Mouse (Mus musculus) kidney, postnatal 0 days (tissue): Measurements from ENCODE around the gene H2-Ob. TPM values are rescaled to one million over a fixed set of nuclear protein-coding genes. Genes with fewer than 3 reads are reported as not detected.
A peak's percentile ranks its signal among the peaks of the same experiment; 100 is the strongest.

Experiments
- ATAC-seq: fragments of 200-750 bp; cut with Nextera tagmentation; replicated peaks from 2 replicates; pipeline ENCODE4 v1.8.0; 2017; ENCODE audit warnings: low read depth, moderate number of reproducible peaks, moderate TSS enrichment, moderate library complexity; ENCODE audit not compliant: low FRiP score
- DNase-seq: peaks from one replicate; pipeline ENCODE4 v3.0.0-alpha.2; 2016; ENCODE audit warnings: low spot score
- H3K27ac ChIP-seq: fragments of 300-500 bp; sonication (generic); 2 replicates; pipeline ENCODE4 v1.5.1; 2014; ENCODE audit warnings: mild to moderate bottlenecking
- H3K27me3 ChIP-seq: fragments of 300-500 bp; sonication (generic); 2 replicates; pipeline ENCODE4 v1.6.1; 2014; ENCODE audit warnings: low read length, mixed read lengths; ENCODE audit not compliant: insufficient read depth
- H3K36me3 ChIP-seq: fragments of 300-500 bp; sonication (generic); 2 replicates; pipeline ENCODE4 v1.6.1; 2014; ENCODE audit warnings: low read length, mixed read lengths; ENCODE audit not compliant: insufficient read depth
- H3K4me1 ChIP-seq: fragments of 300-500 bp; sonication (generic); replicated peaks from 2 replicates; pipeline ENCODE4 v1.6.1; 2014; ENCODE audit warnings: antibody characterized with exemption, low read length, mixed read lengths; ENCODE audit not compliant: insufficient read depth
- H3K4me2 ChIP-seq: fragments of 300-500 bp; sonication (generic); 2 replicates; pipeline ENCODE4 v1.6.1; 2014; ENCODE audit warnings: mild to moderate bottlenecking, low read length, moderate library complexity, mixed read lengths
- H3K4me3 ChIP-seq: fragments of 300-500 bp; sonication (generic); replicated peaks from 2 replicates; pipeline ENCODE4 v1.5.1; 2014; ENCODE audit warnings: low read depth, low read length
- H3K9ac ChIP-seq: fragments of 300-500 bp; sonication (generic); 2 replicates; pipeline ENCODE4 v1.6.1; 2014; ENCODE audit warnings: low read depth, low read length
- H3K9me3 ChIP-seq: fragments of 300-500 bp; sonication (generic); replicated peaks from 2 replicates; pipeline ENCODE4 v1.6.1; 2016; ENCODE audit warnings: low read length, inconsistent platforms, mixed read lengths
- CTCF ChIP-seq: IDR thresholded peaks from 2 replicates; pipeline ENCODE4 v1.5.1; 2016; ENCODE audit warnings: antibody characterized with exemption, low read depth, mild to moderate bottlenecking, moderate library complexity
- WGBS: fragments of 180-500 bp; shearing (Covaris S2); extraction: QIAGEN DNeasy Blood & Tissue Kit; methylation state at CpG from one replicate; pipeline ENCODE4 v1.1.7; 2014; 5-methylcytosine and 5-hydroxymethylcytosine counted together
- polyA plus RNA-seq: library from polyadenylated mRNA; unstranded; fragments of >200 nt; fragmentation: Nextera tagmentation; extraction: Ambion mirVana; gene quantifications from 2 replicates; pipeline ENCODE4 v1.2.1, GENCODE M21; 2015

H2-Ob gene
- polyA plus RNA-seq, 1 experiment from 2014 or later: 0.18 TPM

DNA sequence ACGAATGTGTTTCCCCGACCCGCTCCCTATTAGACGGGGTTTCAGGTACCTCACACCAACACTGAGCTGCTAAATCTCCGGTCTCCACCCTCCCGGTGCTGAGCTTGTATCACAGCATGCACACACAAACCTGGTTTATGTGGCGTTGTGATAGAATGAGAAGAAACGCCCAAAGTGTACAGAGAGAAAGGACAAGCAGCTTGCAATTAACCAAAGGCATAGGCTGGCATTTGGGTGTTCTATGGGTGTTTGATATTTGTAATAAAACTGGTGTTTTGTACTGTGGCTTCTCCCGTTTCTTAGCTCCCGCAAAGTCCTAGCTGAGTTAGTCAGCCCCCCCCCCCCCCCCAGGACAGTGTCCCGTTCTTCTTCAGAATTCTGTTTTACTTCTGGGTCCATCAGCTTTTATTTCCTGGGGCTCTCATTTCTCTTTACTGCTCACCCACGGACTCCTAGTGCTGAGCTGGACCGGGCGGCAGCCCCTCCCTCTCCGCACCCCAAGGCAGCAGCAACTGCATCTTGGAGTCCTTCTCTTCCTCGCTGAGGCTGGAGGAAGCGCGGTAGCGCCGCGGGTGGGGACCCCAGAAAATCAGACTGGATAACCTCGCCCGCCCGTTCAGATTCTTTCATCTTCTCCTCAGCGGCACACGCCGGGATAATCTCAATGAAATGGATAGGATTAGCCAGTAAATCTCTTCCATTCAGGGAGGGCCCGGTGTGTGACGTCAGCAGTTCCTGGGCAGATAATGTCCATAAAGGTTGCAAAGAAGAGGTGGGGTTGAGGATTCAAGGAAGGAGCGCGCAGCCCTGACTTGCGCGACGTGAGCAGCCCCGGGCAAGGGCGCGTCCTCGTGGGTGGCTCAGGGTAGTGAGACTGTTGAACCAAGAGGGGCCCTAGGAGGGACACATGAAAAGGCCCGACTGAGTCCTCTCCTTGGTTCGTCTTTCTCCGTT lies 41.5 kb upstream of the H2-Ob start, which contains the start of gene Psmb8:
Psmb8 (plus strand) TSS at position 781 of the 954 bp plus-strand sequence.
- Histone ChIP-seq H3K4me1 (no peaks in the 10 kb centered on the region), H3K4me2 (peak within 1 kb of the TSS; percentile 78), H3K27ac (no peak within 1 kb of the TSS), H3K9ac (peak within 1 kb of the TSS; percentile 49), H3K9me3 (no peaks in the 10 kb centered on the region), H3K4me3 (peak within 1 kb of the TSS; percentile 57), H3K36me3 (0 out of 2 replicates have a peak, but pooled peaks cover 4% of the 10 kb centered on the region), H3K27me3 (peaks cover 17% of the 10 kb centered on the region)
- 5% methylated on average over 41 of the region's 41 CpGs for WGBS
- peak; percentile 96 for DNase-seq
- TF ChIP-seq CTCF: no peak
- ATAC-seq: peak; percentile 78

GRCm38 (mm10) chr17:34197904-34198520 lies 40.7 kb upstream of the H2-Ob start:
- H3K9ac ChIP-seq: peak overlapping the region; percentile 49
- ATAC-seq (no peak), DNase-seq (peak; percentile 67)
- TF ChIP-seq CTCF: no peak
- H3K9me3 ChIP-seq: no peaks in the 10 kb centered on the region
- peak overlapping the region; percentile 78 for H3K4me2 ChIP-seq
- 0 out of 2 replicates have a peak, but pooled peaks cover 4% of the 10 kb centered on the region for H3K36me3 ChIP-seq
- peaks cover 15% of the 10 kb centered on the region for H3K27me3 ChIP-seq
- H3K4me3 ChIP-seq: peak overlapping the region; percentile 57
- WGBS: 3% methylated on average over 32 of the region's 32 CpGs
- no peak overlapping the region for H3K27ac ChIP-seq
- no peaks in the 10 kb centered on the region for H3K4me1 ChIP-seq

- no peaks in the 10 kb centered on the region for H3K4me1 ChIP-seq
- H3K9ac ChIP-seq: peak overlapping the region; percentile 49
- H3K4me3 ChIP-seq: peak overlapping the region; percentile 57
- no peak for TF ChIP-seq CTCF
- ATAC-seq (no peak), DNase-seq (no peak)
- 13% methylated on average over 11 of the region's 11 CpGs for WGBS
- 0 out of 2 replicates have a peak, but pooled peaks cover 4% of the 10 kb centered on the region for H3K36me3 ChIP-seq
- peaks cover 13% of the 10 kb centered on the region for H3K27me3 ChIP-seq
- no peak overlapping the region for H3K27ac ChIP-seq
- no peaks in the 10 kb centered on the region for H3K9me3 ChIP-seq
- H3K4me2 ChIP-seq: peak overlapping the region; percentile 78
Observed at GRCm38 (mm10) chr17:34198521-34198912, 40.2 kb upstream of the H2-Ob start.

- Histone ChIP-seq H3K9me3 (no peaks in the 10 kb centered on the region), H3K27me3 (peaks cover 8% of the 10 kb centered on the region), H3K9ac (no peak overlapping the region), H3K4me2 (peak overlapping the region; percentile 78; the same call in 1 of the 2 replicates), H3K36me3 (0 out of 2 replicates have a peak, but pooled peaks cover 4% of the 10 kb centered on the region), H3K4me3 (no peak overlapping the region), H3K4me1 (no peaks in the 10 kb centered on the region), H3K27ac (no peak overlapping the region)
- no peak for TF ChIP-seq CTCF
- 70% methylated on average over 12 of the region's 12 CpGs for WGBS
- no peak for ATAC-seq
- no peak for DNase-seq
Observed at GRCm38 (mm10) chr17:34199050-34199619, 39.6 kb upstream of the H2-Ob start.

GRCm38 (mm10) chr17:34200047-34200446 lies 38.7 kb upstream of the H2-Ob start:
- no peak for DNase-seq

More at GRCm38 (mm10) chr17:34200047-34200446, 38.7 kb upstream of the H2-Ob start:
- Histone ChIP-seq H3K4me3 (no peak overlapping the region), H3K27ac (no peak overlapping the region), H3K36me3 (no peaks in the 10 kb centered on the region), H3K9ac (no peak overlapping the region), H3K4me2 (no peak overlapping the region), H3K27me3 (peaks cover 8% of the 10 kb centered on the region), H3K9me3 (no peaks in the 10 kb centered on the region), H3K4me1 (no peaks in the 10 kb centered on the region; the same call in 1 of the 2 replicates)
- no peak for ATAC-seq
- no peak for TF ChIP-seq CTCF
- 88% methylated on average over 10 of the region's 10 CpGs for WGBS
